Mouse (Mus musculus) bone marrow, adult 2 months (tissue): ENCODE measurements at regions not wholly inside any gene's neighbourhood (a gene's known extent, or its start where the extent isn't known, plus 50 kb on each side); places are given as distances from the start of the nearest gene placed in this dataset.

Experiments used
- CTCF ChIP-seq: fragments of 200-500 bp; IDR thresholded peaks from 2 replicates; pipeline ENCODE4 v1.5.1; 2011; ENCODE audit warnings: low read length, control low read depth; ENCODE audit not compliant: control insufficient read depth, insufficient read depth
- POLR2A ChIP-seq: fragments of 200-500 bp; IDR thresholded peaks from 2 replicates; pipeline ENCODE4 v1.6.1; 2011; ENCODE audit warnings: low read depth, mild to moderate bottlenecking, control low read depth, low read length, borderline replicate concordance; ENCODE audit not compliant: control insufficient read depth

- TF ChIP-seq CTCF (no peak), POLR2A (no peak)
These were observed 503.3 kb upstream of the Klf4 start for GRCm38 (mm10) chr4:56035543-56035942.
